Mouse (Mus musculus): ENCODE data around the gene Tubb2b. TPM values are rescaled to one million over a fixed set of nuclear protein-coding genes. Genes with fewer than 3 reads are reported as not detected.
A peak's percentile ranks its signal among the peaks of the same experiment; 100 is the strongest.

Gene Tubb2b
- polyA plus RNA-seq, 1 experiment from 2014 or later: 22.1 TPM

DNA sequence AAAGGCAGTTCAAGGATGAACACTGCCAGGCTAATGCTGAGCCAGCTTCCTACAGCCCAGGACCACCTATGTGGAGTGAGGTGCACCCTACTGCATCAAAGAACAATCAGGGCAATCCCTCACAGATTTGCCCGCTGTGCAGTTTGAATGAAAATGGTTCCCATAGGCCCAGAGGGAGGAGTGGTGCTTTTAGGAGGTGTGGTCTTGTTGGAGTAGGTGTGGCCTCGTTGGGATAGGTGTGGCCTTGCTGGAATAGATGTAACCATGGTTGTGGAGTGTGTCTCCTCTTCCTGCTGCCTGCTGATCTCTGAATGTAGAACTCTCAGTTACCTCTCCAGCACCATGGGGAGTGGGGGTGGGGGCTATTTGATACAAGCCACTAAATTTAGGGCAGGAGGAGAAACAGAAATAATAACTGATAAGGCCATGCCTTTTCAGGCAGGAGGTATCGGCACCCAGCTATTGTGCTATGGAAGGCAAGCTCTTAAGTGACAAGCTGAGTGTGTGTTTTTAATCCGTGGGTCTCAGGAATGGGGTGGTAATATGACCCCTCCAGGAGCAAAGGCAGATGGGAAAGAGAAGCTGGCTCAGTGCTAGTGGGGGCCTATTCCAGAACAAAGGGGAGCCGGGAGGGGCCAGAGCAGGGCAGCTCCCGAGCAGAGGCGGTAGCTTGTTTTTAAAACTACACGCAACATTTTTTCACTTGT is 26.0 kb upstream of the Tubb2b start:
- H3K9ac ChIP-seq (ENCODE audit: low read length): no peak overlapping the region
- no peaks in the 10 kb centered on the region for H3K36me3 ChIP-seq (ENCODE audit: control insufficient read depth, insufficient read depth, low read length)
- H3K27ac ChIP-seq (replicated peaks; ENCODE audit: low read depth, low read length): no peak overlapping the region
- WGBS: 64% methylated on average over 8 of the region's 8 CpGs
- no peak overlapping the region for H3K4me3 ChIP-seq (ENCODE audit: low read depth, low read length)
- DNase-seq (ENCODE audit: low spot score) (no peak), ATAC-seq (ENCODE audit: insufficient number of reproducible peaks, low FRiP score, low TSS enrichment, low read depth) (no peak)
- no peaks in the 10 kb centered on the region for H3K4me1 ChIP-seq (ENCODE audit: control insufficient read depth, insufficient read depth, low read length)
- no peaks in the 10 kb centered on the region for H3K27me3 ChIP-seq (ENCODE audit: control insufficient read depth, insufficient read depth, low read length)
- no peaks in the 10 kb centered on the region for H3K9me3 ChIP-seq (ENCODE audit: control insufficient read depth, low read length)
- no peak overlapping the region for H3K4me2 ChIP-seq (ENCODE audit: low read depth, severe bottlenecking)

DNA sequence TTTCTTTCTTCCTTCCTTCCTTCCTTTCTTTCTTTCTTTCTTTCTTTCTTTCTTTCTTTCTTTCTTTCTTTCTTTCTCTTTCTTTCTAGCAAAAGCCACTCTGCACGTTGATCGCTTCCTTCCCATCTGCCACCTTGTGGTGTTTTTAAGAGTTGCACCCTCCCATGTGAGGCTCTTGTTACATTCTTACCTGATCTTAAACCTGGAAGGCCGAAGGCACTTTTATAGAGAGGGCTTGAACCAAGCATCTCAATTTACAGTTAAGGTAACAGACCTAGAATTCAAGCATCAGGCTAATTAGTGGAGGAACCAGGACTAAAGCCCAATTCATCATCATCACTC is 24.6 kb upstream of the Tubb2b start:
- peak; percentile 79 for DNase-seq (ENCODE audit: low spot score)
- Histone ChIP-seq H3K27ac (replicated peaks; ENCODE audit: low read depth, low read length) (no peak overlapping the region), H3K27me3 (ENCODE audit: control insufficient read depth, insufficient read depth, low read length) (no peaks in the 10 kb centered on the region), H3K4me3 (ENCODE audit: low read depth, low read length) (no peak overlapping the region), H3K9ac (ENCODE audit: low read length) (no peak overlapping the region), H3K36me3 (ENCODE audit: control insufficient read depth, insufficient read depth, low read length) (no peaks in the 10 kb centered on the region), H3K4me2 (ENCODE audit: low read depth, severe bottlenecking) (no peak overlapping the region), H3K9me3 (ENCODE audit: control insufficient read depth, low read length) (no peaks in the 10 kb centered on the region), H3K4me1 (ENCODE audit: control insufficient read depth, insufficient read depth, low read length) (peaks cover 3% of the 10 kb centered on the region)
- ATAC-seq (ENCODE audit: insufficient number of reproducible peaks, low FRiP score, low TSS enrichment, low read depth): no peak
- WGBS: 40% methylated on average over 3 of the region's 3 CpGs

DNA sequence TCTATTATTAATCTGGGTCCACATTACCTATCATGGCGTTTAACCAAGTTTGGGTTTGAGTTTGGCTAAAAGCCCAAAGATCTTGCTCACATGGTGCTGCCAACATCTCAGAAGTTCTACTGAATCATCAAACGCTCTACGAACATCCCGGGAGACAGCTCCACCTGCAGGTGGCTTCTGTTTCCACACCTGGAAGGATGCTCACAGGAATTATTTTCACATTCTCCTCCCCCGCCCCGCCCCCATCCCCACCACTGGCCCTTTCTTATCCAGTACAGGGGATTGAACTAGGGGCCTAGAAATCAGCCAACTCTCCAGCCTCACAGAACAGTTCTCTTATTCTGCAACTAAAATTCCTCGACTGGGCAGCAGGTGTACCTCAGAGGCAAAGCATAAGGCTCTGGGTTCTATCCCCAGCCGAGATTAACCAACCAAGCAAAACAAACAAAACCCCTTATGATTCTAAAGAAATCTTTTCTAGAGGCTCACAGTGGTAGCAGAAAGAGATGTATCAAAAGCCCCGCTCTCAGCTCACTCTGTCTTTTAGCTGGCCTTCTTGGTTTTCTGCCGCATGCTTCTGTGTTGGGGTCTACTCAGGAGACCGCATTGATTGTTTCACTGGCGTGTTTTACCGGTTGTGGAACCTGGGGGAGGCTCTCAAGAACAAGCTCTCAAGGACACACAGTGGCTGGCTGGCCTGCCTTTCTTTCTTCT is 24.1 kb upstream of the Tubb2b start:
- Histone ChIP-seq H3K27me3 (ENCODE audit: control insufficient read depth, insufficient read depth, low read length) (no peaks in the 10 kb centered on the region), H3K4me3 (ENCODE audit: low read depth, low read length) (no peak overlapping the region), H3K36me3 (ENCODE audit: control insufficient read depth, insufficient read depth, low read length) (no peaks in the 10 kb centered on the region), H3K27ac (replicated peaks; ENCODE audit: low read depth, low read length) (no peak overlapping the region), H3K4me2 (ENCODE audit: low read depth, severe bottlenecking) (no peak overlapping the region), H3K9ac (ENCODE audit: low read length) (no peak overlapping the region), H3K9me3 (ENCODE audit: control insufficient read depth, low read length) (no peaks in the 10 kb centered on the region), H3K4me1 (ENCODE audit: control insufficient read depth, insufficient read depth, low read length) (peaks cover 3% of the 10 kb centered on the region)
- ATAC-seq (ENCODE audit: insufficient number of reproducible peaks, low FRiP score, low TSS enrichment, low read depth) (no peak), DNase-seq (ENCODE audit: low spot score) (peak; percentile 67)
- WGBS: 58% methylated on average over 13 of the region's 13 CpGs

DNA sequence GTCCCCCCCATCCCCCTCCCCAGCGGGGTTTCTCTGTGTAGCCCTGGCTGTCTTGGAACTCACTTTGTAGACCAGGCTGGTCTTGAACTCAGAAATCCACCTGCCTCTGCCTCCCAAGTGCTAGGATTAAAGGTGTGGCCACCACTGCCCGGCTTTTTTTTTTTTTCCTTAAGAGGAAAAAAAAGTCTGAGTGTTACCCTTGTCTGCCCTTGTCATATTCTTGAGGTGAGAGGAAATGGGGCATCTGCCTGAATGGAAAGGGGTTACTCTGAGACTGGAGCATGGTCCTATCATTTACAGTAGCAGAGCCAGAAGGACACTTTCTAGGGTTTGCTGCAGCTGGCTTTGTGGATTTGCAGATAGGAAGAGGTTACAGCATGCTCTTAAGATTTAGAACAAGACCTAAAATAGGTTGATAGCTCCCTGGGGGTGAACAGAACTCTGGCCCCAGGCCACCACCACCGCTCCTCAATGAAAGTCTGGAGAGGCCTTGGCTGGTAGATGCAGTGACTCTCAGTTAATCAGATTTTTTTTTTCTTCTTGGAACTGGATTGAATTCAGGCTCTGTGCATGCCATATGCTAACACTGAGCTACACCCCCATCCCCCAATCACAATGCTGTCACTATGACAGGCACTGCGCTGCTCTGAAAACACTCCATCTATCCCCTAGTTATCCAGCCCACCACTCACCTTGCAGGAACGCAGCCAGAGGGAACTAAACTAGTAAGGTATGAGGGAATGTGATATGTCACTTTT is 23.2 kb upstream of the Tubb2b start:
- 87% methylated on average over 4 of the region's 5 CpGs for WGBS
- DNase-seq (ENCODE audit: low spot score) (no peak), ATAC-seq (ENCODE audit: insufficient number of reproducible peaks, low FRiP score, low TSS enrichment, low read depth) (no peak)
- Histone ChIP-seq H3K4me1 (ENCODE audit: control insufficient read depth, insufficient read depth, low read length) (peaks cover 3% of the 10 kb centered on the region), H3K36me3 (ENCODE audit: control insufficient read depth, insufficient read depth, low read length) (no peaks in the 10 kb centered on the region), H3K9me3 (ENCODE audit: control insufficient read depth, low read length) (no peaks in the 10 kb centered on the region), H3K9ac (ENCODE audit: low read length) (no peak overlapping the region), H3K27me3 (ENCODE audit: control insufficient read depth, insufficient read depth, low read length) (no peaks in the 10 kb centered on the region), H3K4me3 (ENCODE audit: low read depth, low read length) (no peak overlapping the region), H3K4me2 (ENCODE audit: low read depth, severe bottlenecking) (no peak overlapping the region), H3K27ac (replicated peaks; ENCODE audit: low read depth, low read length) (no peak overlapping the region)

DNA sequence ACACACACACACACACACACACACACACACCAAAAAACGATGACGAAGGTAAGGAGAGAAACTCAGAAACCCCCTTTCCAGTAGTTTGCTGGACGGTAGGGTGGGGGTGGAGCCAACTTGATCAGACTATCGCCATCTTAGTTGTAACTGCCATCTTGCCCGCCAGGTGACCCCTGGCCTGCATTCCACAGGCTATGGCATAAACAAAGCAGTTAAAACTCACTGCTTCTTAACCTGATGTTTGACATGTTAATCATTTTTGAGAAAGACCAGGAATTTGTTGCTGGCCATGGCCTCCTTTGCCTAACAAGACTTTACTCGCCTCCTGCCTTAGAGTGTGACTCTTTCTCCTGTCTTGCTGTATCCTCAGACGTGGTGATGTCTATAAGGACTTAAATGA is 22.4 kb upstream of the Tubb2b start:
- Histone ChIP-seq H3K27ac (replicated peaks; ENCODE audit: low read depth, low read length) (no peak overlapping the region), H3K4me1 (ENCODE audit: control insufficient read depth, insufficient read depth, low read length) (peaks cover 3% of the 10 kb centered on the region), H3K9ac (ENCODE audit: low read length) (no peak overlapping the region), H3K36me3 (ENCODE audit: control insufficient read depth, insufficient read depth, low read length) (no peaks in the 10 kb centered on the region), H3K27me3 (ENCODE audit: control insufficient read depth, insufficient read depth, low read length) (no peaks in the 10 kb centered on the region), H3K4me2 (ENCODE audit: low read depth, severe bottlenecking) (no peak overlapping the region), H3K9me3 (ENCODE audit: control insufficient read depth, low read length) (no peaks in the 10 kb centered on the region), H3K4me3 (ENCODE audit: low read depth, low read length) (no peak overlapping the region)
- DNase-seq (ENCODE audit: low spot score) (no peak), ATAC-seq (ENCODE audit: insufficient number of reproducible peaks, low FRiP score, low TSS enrichment, low read depth) (no peak)
- WGBS: 56% methylated on average over 7 of the region's 7 CpGs

DNA sequence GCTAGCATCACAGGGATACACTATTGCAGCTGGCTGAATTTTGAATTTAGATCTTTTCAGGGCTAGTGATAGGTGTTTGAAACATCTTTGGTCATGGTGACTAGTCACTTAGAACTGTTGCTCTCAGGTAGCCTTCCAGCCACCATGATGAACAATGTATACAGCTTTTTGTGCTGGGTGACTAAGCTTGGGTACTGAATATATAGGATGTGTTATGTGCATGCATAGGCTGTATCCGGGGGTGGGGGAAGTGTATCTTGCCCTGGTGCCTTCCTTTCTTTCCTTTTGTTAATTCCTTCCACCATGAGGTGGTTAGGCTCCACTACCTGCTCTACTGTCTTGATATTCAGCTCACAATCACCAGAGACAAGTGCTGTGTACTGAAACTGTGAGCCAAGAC is 21.2 kb upstream of the Tubb2b start:
- H3K9me3 ChIP-seq (ENCODE audit: control insufficient read depth, low read length): no peaks in the 10 kb centered on the region
- H3K27ac ChIP-seq (replicated peaks; ENCODE audit: low read depth, low read length): no peak overlapping the region
- H3K4me2 ChIP-seq (ENCODE audit: low read depth, severe bottlenecking): no peak overlapping the region
- H3K27me3 ChIP-seq (ENCODE audit: control insufficient read depth, insufficient read depth, low read length): no peaks in the 10 kb centered on the region
- no peak for ATAC-seq (ENCODE audit: insufficient number of reproducible peaks, low FRiP score, low TSS enrichment, low read depth)
- no peak overlapping the region for H3K9ac ChIP-seq (ENCODE audit: low read length)
- no peak for DNase-seq (ENCODE audit: low spot score)
- H3K4me3 ChIP-seq (ENCODE audit: low read depth, low read length): no peak overlapping the region
- H3K4me1 ChIP-seq (ENCODE audit: control insufficient read depth, insufficient read depth, low read length): peaks cover 3% of the 10 kb centered on the region
- no peaks in the 10 kb centered on the region for H3K36me3 ChIP-seq (ENCODE audit: control insufficient read depth, insufficient read depth, low read length)
- 85% methylated on average over 1 of the region's 1 CpGs for WGBS

DNA sequence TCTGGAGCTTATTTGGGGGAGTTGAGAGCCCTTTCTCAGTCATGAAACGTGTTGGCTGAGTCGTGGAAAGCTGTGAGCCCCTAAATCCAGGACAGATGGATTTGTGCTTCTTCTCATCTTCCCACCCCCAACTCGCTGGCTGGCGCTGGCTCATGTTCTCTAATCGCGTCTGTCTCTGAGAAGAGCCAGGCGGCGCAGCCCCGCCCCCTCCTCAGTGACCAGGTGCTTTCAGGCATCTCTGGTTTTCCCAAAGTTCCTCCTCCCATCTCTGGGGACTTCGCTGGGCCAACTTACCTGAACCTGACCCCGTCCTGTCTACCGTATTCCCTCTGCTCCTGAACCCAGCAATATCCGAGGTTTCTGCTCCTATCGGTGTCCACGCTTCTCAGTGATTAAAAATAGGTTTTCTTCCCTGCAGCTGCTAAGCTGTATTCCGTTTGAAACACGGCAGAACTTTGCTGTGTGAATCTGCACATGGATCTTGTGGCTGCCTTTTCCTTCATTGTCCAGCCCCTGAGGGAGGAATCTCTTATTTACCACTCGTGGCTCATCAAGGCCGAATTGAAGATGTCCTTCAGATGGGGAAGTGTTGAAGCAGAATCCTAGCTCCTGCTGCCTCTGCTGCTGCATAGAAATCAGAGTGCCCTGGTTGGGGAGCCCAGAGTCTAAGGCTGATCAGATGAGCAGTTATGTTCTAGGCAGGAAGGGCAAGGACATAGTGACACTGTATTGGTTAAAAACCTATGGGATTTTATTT is 20.2 kb upstream of the Tubb2b start:
- Histone ChIP-seq H3K36me3 (ENCODE audit: control insufficient read depth, insufficient read depth, low read length) (no peaks in the 10 kb centered on the region), H3K9ac (ENCODE audit: low read length) (no peak overlapping the region), H3K4me3 (ENCODE audit: low read depth, low read length) (no peak overlapping the region), H3K27me3 (ENCODE audit: control insufficient read depth, insufficient read depth, low read length) (no peaks in the 10 kb centered on the region), H3K27ac (replicated peaks; ENCODE audit: low read depth, low read length) (no peak overlapping the region), H3K4me1 (ENCODE audit: control insufficient read depth, insufficient read depth, low read length) (peaks cover 3% of the 10 kb centered on the region), H3K9me3 (ENCODE audit: control insufficient read depth, low read length) (no peaks in the 10 kb centered on the region), H3K4me2 (ENCODE audit: low read depth, severe bottlenecking) (peak overlapping the region; percentile 28; the same call in 1 of the 2 replicates)
- no peak for ATAC-seq (ENCODE audit: insufficient number of reproducible peaks, low FRiP score, low TSS enrichment, low read depth)
- peak; percentile 52 for DNase-seq (ENCODE audit: low spot score)
- WGBS: 12% methylated on average over 19 of the region's 19 CpGs
